In the genomic region with DNA sequence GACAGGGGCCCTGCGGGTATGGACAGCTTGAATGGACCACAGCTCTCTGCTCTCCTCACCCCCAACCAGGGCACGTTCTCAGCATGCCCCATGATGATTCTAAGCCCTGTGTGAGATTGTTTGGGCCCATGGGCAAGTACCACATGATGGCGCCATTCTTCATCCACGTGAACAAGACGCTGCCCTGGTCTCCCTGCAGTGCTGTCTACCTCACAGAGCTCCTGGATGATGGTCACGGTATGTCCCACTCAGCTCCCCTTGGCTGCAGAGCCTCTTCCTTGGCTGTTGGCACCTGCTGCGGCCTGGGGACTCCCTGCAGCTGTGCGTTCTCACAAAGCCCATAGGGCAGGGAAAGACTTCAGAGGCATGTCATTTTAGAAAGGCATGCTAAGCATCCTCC, we compare ENCODE assay signal across 13 mouse cellular contexts. TPM values are rescaled to one million over a fixed set of nuclear protein-coding genes. Genes with fewer than 3 reads are reported as not detected.
DNase-seq lines count a peak whose midpoint lies in the region; ATAC-seq and TF ChIP-seq lines count a peak whose summit lies in the region.
"Had no signal": no experiment of that assay in that cellular context is flagged by ENCODE, and none has a peak within 500 bp of the region (broad histone marks: within the 10 kb centered on the region; RNA-seq: fewer than 3 reads in every experiment).

No protein-coding gene starts in this region.

- no peak overlapping the region for H3K4me2 ChIP-seq in liver, embryonic 12.5 days
- H3K4me2 ChIP-seq in liver, postnatal 0 days (ENCODE audit: low read depth, low read length), result no peak overlapping the region
- H3K4me2 ChIP-seq: limb, embryonic 13.5 days had no signal

- no peak overlapping the region for H3K27ac ChIP-seq in liver, embryonic 12.5 days
- no peak overlapping the region for H3K27ac ChIP-seq in liver, postnatal 0 days (ENCODE audit: low read depth)
- H3K27ac ChIP-seq: limb, embryonic 13.5 days had no signal

- no peaks in the 10 kb centered on the region for H3K9me3 ChIP-seq in liver, embryonic 12.5 days (replicated peaks)
- no peaks in the 10 kb centered on the region for H3K9me3 ChIP-seq in liver, postnatal 0 days (ENCODE audit: low read length)
- H3K9me3 ChIP-seq: G1E; limb, embryonic 13.5 days had no signal

- TF ChIP-seq CTCF in liver, postnatal 0 days (IDR thresholded peaks at IDR 0.05; ENCODE audit: low read depth), result peak; percentile 64

- ATAC-seq in liver, embryonic 12.5 days, result no peak
- no peak for ATAC-seq in liver, postnatal 0 days
- ATAC-seq: forebrain, embryonic 14.5 days had no signal

- no peak overlapping the region for H3K9ac ChIP-seq in liver, embryonic 12.5 days
- H3K9ac ChIP-seq in liver, postnatal 0 days (replicated peaks), result no peak overlapping the region
- H3K9ac ChIP-seq: limb, embryonic 13.5 days had no signal

- H3K36me3 ChIP-seq in liver, embryonic 12.5 days, result no peaks in the 10 kb centered on the region
- no peaks in the 10 kb centered on the region for H3K36me3 ChIP-seq in liver, postnatal 0 days (replicated peaks; ENCODE audit: insufficient read depth, low read length)
- H3K36me3 ChIP-seq: G1E; limb, embryonic 13.5 days had no signal

- H3K4me3 ChIP-seq in liver, embryonic 12.5 days, result no peak overlapping the region
- H3K4me3 ChIP-seq in liver, postnatal 0 days (ENCODE audit: low read depth, low read length), result no peak overlapping the region
- H3K4me3 ChIP-seq: limb, embryonic 13.5 days had no signal

- 47% methylated on average over 8 of the region's 8 CpGs for WGBS in liver, embryonic 12.5 days (ENCODE audit: insufficient replicate concordance)
- 44% methylated on average over 8 of the region's 8 CpGs for WGBS in liver, postnatal 0 days (ENCODE audit: insufficient replicate concordance)

- intact Hi-C loops in left cerebral cortex, postnatal 10 days (cut with DNase I), result no loop called here

- H3K4me1 ChIP-seq in liver, embryonic 12.5 days, result no peaks in the 10 kb centered on the region
- no peaks in the 10 kb centered on the region for H3K4me1 ChIP-seq in liver, postnatal 0 days (ENCODE audit: insufficient read depth)

- TF ChIP-seq EP300 in liver, postnatal 0 days (IDR thresholded peaks at IDR 0.05; ENCODE audit: low read depth), result no peak

- peak; percentile 20 for DNase-seq in embryo, embryonic 10.5 days (ENCODE audit: low spot score)
- no peak for DNase-seq in embryo, embryonic 9.5 days (ENCODE audit: extremely low spot score)
- DNase-seq in liver, result peak; percentile 6
- peak; percentile 73 for DNase-seq in R1 (ENCODE audit: low read depth, low spot score)
- DNase-seq in liver, postnatal 0 days, result peak; percentile 27
- DNase-seq in cerebellum, adult 8-10 months, result no peak
- no peak for DNase-seq in left cerebral cortex, postnatal 10 days (ENCODE audit: extremely low spot score in 1 of 2, low spot score in 2 of 2)
- DNase-seq: heart, postnatal 36 days had no signal

- H3K27me3 ChIP-seq in liver, embryonic 12.5 days (replicated peaks), result peaks cover 3% of the 10 kb centered on the region; the same call in 1 of the 2 replicates
- no peaks in the 10 kb centered on the region for H3K27me3 ChIP-seq in liver, postnatal 0 days (ENCODE audit: insufficient read depth, low read length)

RNA-seq across cellular contexts. Expression of a gene that starts 10.9 kb away (rescaled TPM):
- polyA plus RNA-seq in liver, embryonic 12.5 days (2016; fragmentation: Nextera tagmentation; extraction: Ambion mirVana), result 0.13 and 0.16 TPM in 2 replicates
- 0.05 and 0.06 TPM in 2 replicates for polyA plus RNA-seq in liver, postnatal 0 days (2015; fragmentation: Nextera tagmentation; extraction: Ambion mirVana)
- total RNA-seq in left cerebral cortex, postnatal 10 days (2021), result 10 to 100 TPM; 11.3 to 12.4 TPM
- total RNA-seq: G1E; monocyte, adult 5-6 weeks had no signal
- polyA plus RNA-seq: G1E had no signal

RNA-seq across cellular contexts. Expression of a gene that starts 31.0 kb away (rescaled TPM):
- polyA plus RNA-seq in liver, embryonic 12.5 days (2016; fragmentation: Nextera tagmentation; extraction: Ambion mirVana), result 0.99 and 1.5 TPM in 2 replicates
- polyA plus RNA-seq in liver, postnatal 0 days (2015; fragmentation: Nextera tagmentation; extraction: Ambion mirVana), result 0.81 and 1.1 TPM in 2 replicates
- total RNA-seq in left cerebral cortex, postnatal 10 days (2021), result 10 to 100 TPM in 1 of 2 experiments, 1 to 10 TPM in 1; 9.2 to 11.6 TPM
- total RNA-seq: monocyte, adult 5-6 weeks had no signal
- polyA plus RNA-seq: G1E had no signal

Comparison
In these comparisons a context has a peak if more than half of its experiments do, and no peak if none do; other contexts are left out.
1. DNase-seq: peak in embryo, embryonic 10.5 days (single experiment), liver (single experiment), R1 (single experiment) and liver, postnatal 0 days (single experiment); none in embryo, embryonic 9.5 days (single experiment), cerebellum, adult 8-10 months (single experiment) and left cerebral cortex, postnatal 10 days (0 of 2).